Mouse (Mus musculus) E14TG2a.4 (cell line): ENCODE measurements around the gene Gramd1b.

Experiments
- CTCF ChIP-seq: conservative IDR thresholded peaks from 2 replicates; pipeline ENCODE4 v1.5.1; 2014; ENCODE audit warnings: low read length
- NANOG ChIP-seq: IDR thresholded peaks from 2 replicates; pipeline ENCODE4 v1.6.1; 2014; ENCODE audit warnings: borderline replicate concordance, low read length, mixed read lengths
- POU5F1 ChIP-seq: IDR thresholded peaks from 2 replicates; pipeline ENCODE4 v1.6.1; 2014; ENCODE audit warnings: low read length, borderline replicate concordance

- TF ChIP-seq CTCF (no peak), POU5F1 (no peak), NANOG (no peak)
These were observed 177.6 kb downstream of the Gramd1b start for GRCm38 (mm10) chr9:40353596-40353995.
